Mouse (Mus musculus) testis, adult 2 months (tissue): Measurements from ENCODE around the gene Timd2.

Experiments used
- CTCF ChIP-seq: fragments of 200-500 bp; IDR thresholded peaks from 2 replicates; pipeline ENCODE4 v1.5.1; 2012; ENCODE audit warnings: low read depth, mild to moderate bottlenecking, inconsistent platforms, low read length, moderate library complexity; ENCODE audit not compliant: control insufficient read depth, insufficient read depth, insufficient replicate concordance
- POLR2A ChIP-seq: fragments of 200-500 bp; IDR thresholded peaks from 2 replicates; pipeline ENCODE4 v1.6.1; 2012; ENCODE audit warnings: low read depth, mild to moderate bottlenecking, inconsistent platforms, low read length, moderate library complexity; ENCODE audit not compliant: control insufficient read depth

GRCm38 (mm10) chr11:46631635-46632034, 75.2 kb downstream of the Timd2 start:
- TF ChIP-seq CTCF (peak; percentile 19; the same call in 1 of the 2 replicates), POLR2A (no peak)
